Mouse (Mus musculus) neural tube, embryonic 11.5 days (tissue): ENCODE results near the gene Lgals8. TPM values are rescaled to one million over a fixed set of nuclear protein-coding genes. Genes with fewer than 3 reads are reported as not detected.

ENCODE experiments used
- ATAC-seq: fragments of 200-750 bp; cut with Nextera tagmentation; 2 replicates; pipeline ENCODE4 v1.8.0; 2017; ENCODE audit warnings: moderate number of reproducible peaks, mild to moderate bottlenecking, moderate TSS enrichment, moderate library complexity; ENCODE audit not compliant: insufficient read depth, low FRiP score, low TSS enrichment
- DNase-seq: peaks from one replicate; pipeline ENCODE4 v3.0.0-alpha.2; 2015; ENCODE audit warnings: low spot score
- H3K27ac ChIP-seq: fragments of 300-500 bp; sonication (generic); 2 replicates; pipeline ENCODE4 v1.5.1; 2014; ENCODE audit warnings: low read depth, mild to moderate bottlenecking, low read length
- H3K27me3 ChIP-seq: fragments of 300-500 bp; sonication (generic); 2 replicates; pipeline ENCODE4 v1.6.1; 2014; ENCODE audit warnings: mild to moderate bottlenecking, low read length, mixed read lengths; ENCODE audit not compliant: control insufficient read depth, insufficient read depth
- H3K36me3 ChIP-seq: fragments of 300-500 bp; sonication (generic); 2 replicates; pipeline ENCODE4 v1.6.1; 2014; ENCODE audit warnings: mild to moderate bottlenecking, low read length, moderate library complexity, mixed read lengths; ENCODE audit not compliant: control insufficient read depth, insufficient read depth
- H3K4me1 ChIP-seq: fragments of 300-500 bp; sonication (generic); 2 replicates; pipeline ENCODE4 v1.6.1; 2014; ENCODE audit warnings: low read length, mixed read lengths; ENCODE audit not compliant: control insufficient read depth, insufficient read depth
- H3K4me2 ChIP-seq: fragments of 300-500 bp; sonication (generic); 2 replicates; pipeline ENCODE4 v1.6.1; 2014; ENCODE audit warnings: low read depth, mild to moderate bottlenecking, moderate library complexity
- H3K4me3 ChIP-seq: fragments of 300-500 bp; sonication (generic); 2 replicates; pipeline ENCODE4 v1.5.1; 2014; ENCODE audit warnings: low read depth, low read length
- H3K9ac ChIP-seq: fragments of 300-500 bp; sonication (generic); 2 replicates; pipeline ENCODE4 v1.6.1; 2014; ENCODE audit warnings: mild to moderate bottlenecking, low read length
- H3K9me3 ChIP-seq: fragments of 300-500 bp; sonication (generic); 2 replicates; pipeline ENCODE4 v1.6.1; 2016; ENCODE audit warnings: low read length; ENCODE audit not compliant: control insufficient read depth
- WGBS: fragments of 180-500 bp; shearing (Covaris S2); extraction: QIAGEN DNeasy Blood & Tissue Kit; methylation state at CpG from one replicate; pipeline ENCODE4 v1.1.7; 2014; 5-methylcytosine and 5-hydroxymethylcytosine counted together
- polyA plus RNA-seq: library from polyadenylated mRNA; unstranded; fragments of >200 nt; fragmentation: Nextera tagmentation; extraction: Ambion mirVana; gene quantifications from 2 replicates; pipeline ENCODE4 v1.2.1, GENCODE M21; 2014

Lgals8 gene
- 14.3 and 15.6 TPM in 2 replicates for polyA plus RNA-seq

- WGBS = 87% methylated on average over 1 of the region's 1 CpGs
- Histone ChIP-seq H3K27me3 (no peaks in the 10 kb centered on the region), H3K27ac (no peak within 1 kb of the TSS), H3K36me3 (no peaks in the 10 kb centered on the region), H3K4me3 (no peak within 1 kb of the TSS), H3K9me3 (no peaks in the 10 kb centered on the region), H3K4me2 (no peak within 1 kb of the TSS), H3K4me1 (no peaks in the 10 kb centered on the region), H3K9ac (no peak within 1 kb of the TSS)
- ATAC-seq (no peak), DNase-seq (no peak)
Observed at GRCm38 (mm10) chr13:12464844-12465243, at the start of gene Lgals8. Gene Lgals8 (minus strand): TSS chr13:12464944.

- Histone ChIP-seq H3K4me1 (no peaks in the 10 kb centered on the region), H3K27ac (no peak overlapping the region), H3K9ac (no peak overlapping the region), H3K27me3 (no peaks in the 10 kb centered on the region), H3K9me3 (no peaks in the 10 kb centered on the region), H3K4me2 (no peak overlapping the region), H3K4me3 (no peak overlapping the region), H3K36me3 (no peaks in the 10 kb centered on the region)
- DNase-seq = no peak
- no peak for ATAC-seq
- 80% methylated on average over 9 of the region's 9 CpGs for WGBS
Observed at GRCm38 (mm10) chr13:12511189-12511965, 46.6 kb upstream of the Lgals8 start.

GRCm38 (mm10) chr13:12510032-12510431 lies 45.3 kb upstream of the Lgals8 start:
- Histone ChIP-seq H3K4me3 (no peak overlapping the region), H3K4me2 (no peak overlapping the region), H3K9me3 (no peaks in the 10 kb centered on the region), H3K27ac (no peak overlapping the region), H3K9ac (no peak overlapping the region), H3K27me3 (no peaks in the 10 kb centered on the region), H3K4me1 (no peaks in the 10 kb centered on the region), H3K36me3 (no peaks in the 10 kb centered on the region)
- WGBS = 84% methylated on average over 6 of the region's 6 CpGs
- ATAC-seq = no peak
- no peak for DNase-seq

GRCm38 (mm10) chr13:12507426-12507825 lies 42.7 kb upstream of the Lgals8 start:
- ATAC-seq = no peak
- H3K27me3 ChIP-seq = no peaks in the 10 kb centered on the region
- no peak for DNase-seq
- H3K36me3 ChIP-seq = no peaks in the 10 kb centered on the region
- no peak overlapping the region for H3K4me2 ChIP-seq
- 90% methylated on average over 6 of the region's 6 CpGs for WGBS
- no peak overlapping the region for H3K27ac ChIP-seq
- H3K4me1 ChIP-seq = no peaks in the 10 kb centered on the region
- no peaks in the 10 kb centered on the region for H3K9me3 ChIP-seq
- no peak overlapping the region for H3K9ac ChIP-seq
- H3K4me3 ChIP-seq = no peak overlapping the region

GRCm38 (mm10) chr13:12505359-12505758 lies 40.6 kb upstream of the Lgals8 start:
- Histone ChIP-seq H3K27ac (no peak overlapping the region), H3K36me3 (no peaks in the 10 kb centered on the region), H3K9me3 (no peaks in the 10 kb centered on the region), H3K9ac (no peak overlapping the region), H3K4me3 (no peak overlapping the region), H3K27me3 (no peaks in the 10 kb centered on the region), H3K4me2 (no peak overlapping the region), H3K4me1 (no peaks in the 10 kb centered on the region)
- DNase-seq (no peak), ATAC-seq (no peak)
- WGBS = 85% methylated on average over 3 of the region's 3 CpGs

- WGBS = 22% methylated on average over 11 of the region's 11 CpGs
- DNase-seq (peak; percentile 60), ATAC-seq (peak; percentile 86)
- Histone ChIP-seq H3K27me3 (no peaks in the 10 kb centered on the region), H3K36me3 (no peaks in the 10 kb centered on the region), H3K27ac (peak overlapping the region; percentile 15; the same call in 1 of the 2 replicates), H3K9me3 (no peaks in the 10 kb centered on the region), H3K4me1 (no peaks in the 10 kb centered on the region), H3K4me2 (no peak overlapping the region), H3K4me3 (no peak overlapping the region), H3K9ac (no peak overlapping the region)
Observed at GRCm38 (mm10) chr13:12503238-12503751, 38.6 kb upstream of the Lgals8 start.

GRCm38 (mm10) chr13:12502665-12503237 lies 38.0 kb upstream of the Lgals8 start:
- DNase-seq (no peak), ATAC-seq (peak; percentile 8)
- Histone ChIP-seq H3K36me3 (no peaks in the 10 kb centered on the region), H3K27me3 (no peaks in the 10 kb centered on the region), H3K4me3 (no peak overlapping the region), H3K4me2 (no peak overlapping the region), H3K27ac (peak overlapping the region; percentile 15; the same call in 1 of the 2 replicates), H3K9ac (no peak overlapping the region), H3K4me1 (no peaks in the 10 kb centered on the region), H3K9me3 (no peaks in the 10 kb centered on the region)
- WGBS = 39% methylated on average over 4 of the region's 4 CpGs

GRCm38 (mm10) chr13:12499107-12499506 lies 34.4 kb upstream of the Lgals8 start:
- H3K36me3 ChIP-seq = no peaks in the 10 kb centered on the region
- WGBS = 87% methylated on average over 7 of the region's 7 CpGs
- no peak for ATAC-seq

GRCm38 (mm10) chr13:12497809-12498208 lies 33.1 kb upstream of the Lgals8 start:
- no peak overlapping the region for H3K4me2 ChIP-seq
- 56% methylated on average over 8 of the region's 8 CpGs for WGBS
- DNase-seq (no peak), ATAC-seq (no peak)
- no peak overlapping the region for H3K27ac ChIP-seq
- H3K9ac ChIP-seq = no peak overlapping the region
- H3K27me3 ChIP-seq = no peaks in the 10 kb centered on the region
- H3K4me3 ChIP-seq = no peak overlapping the region
- H3K9me3 ChIP-seq = no peaks in the 10 kb centered on the region
- H3K36me3 ChIP-seq = no peaks in the 10 kb centered on the region
- no peaks in the 10 kb centered on the region for H3K4me1 ChIP-seq

More at GRCm38 (mm10) chr13:12499107-12499506, 34.4 kb upstream of the Lgals8 start:
- no peak for DNase-seq
- H3K4me1 ChIP-seq = no peaks in the 10 kb centered on the region
- no peak overlapping the region for H3K4me3 ChIP-seq
- no peak overlapping the region for H3K4me2 ChIP-seq
- H3K27me3 ChIP-seq = no peaks in the 10 kb centered on the region
- H3K9ac ChIP-seq = no peak overlapping the region
- H3K9me3 ChIP-seq = no peaks in the 10 kb centered on the region
- H3K27ac ChIP-seq = no peak overlapping the region
